Mouse (Mus musculus) thymus, adult 18-20 months (tissue): ENCODE data around the gene R3hdm1.
"Not testable (repeated sequence)": the region's sequence is repeated elsewhere in the genome, so short reads cannot be mapped to it uniquely, and the experiment has no call there.

Experiments used
- DNase-seq, 2 experiments: peaks; one replicate each; pipeline ENCODE4 v3.0.0; 2022; ENCODE audit warnings: mixed read lengths in 2 of 2

The R3hdm1 gene

GRCm38 (mm10) chr1:128136222-128136621 lies 33.1 kb downstream of the R3hdm1 start:
- DNase-seq: not testable (repeated sequence)

- DNase-seq: no peak
Measured at GRCm38 (mm10) chr1:128141039-128141438, 37.9 kb downstream of the R3hdm1 start.

DNA sequence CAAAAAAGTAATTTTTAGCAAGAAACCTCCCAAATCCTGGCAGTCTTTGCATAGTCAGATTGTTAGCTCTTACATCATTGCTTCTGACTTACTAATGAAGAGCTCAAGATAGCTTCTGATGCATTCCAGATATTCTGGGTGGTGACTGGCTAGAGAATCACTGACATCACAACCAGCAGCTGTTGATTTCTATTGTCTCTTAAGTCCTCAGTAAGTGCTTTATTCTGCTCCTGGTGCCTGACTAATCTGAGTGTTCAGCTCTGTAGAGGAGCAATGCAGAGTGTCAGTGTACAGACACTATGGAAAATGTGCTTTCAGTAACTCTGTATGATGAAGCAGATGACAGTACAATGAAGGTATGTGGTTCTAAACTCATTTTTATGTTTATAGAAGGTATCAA lies 38.6 kb downstream of the R3hdm1 start:
- no peak for DNase-seq

GRCm38 (mm10) chr1:128166956-128167355 lies 63.9 kb downstream of the R3hdm1 start:
- no peak for DNase-seq

GRCm38 (mm10) chr1:128170104-128170503 lies 67.0 kb downstream of the R3hdm1 start:
- no peak for DNase-seq

GRCm38 (mm10) chr1:128191426-128191825 lies 88.3 kb downstream of the R3hdm1 start:
- no peak for DNase-seq

- no peak for DNase-seq
Measured at GRCm38 (mm10) chr1:128192369-128192768, 89.3 kb downstream of the R3hdm1 start.

- DNase-seq: no peak
Measured at GRCm38 (mm10) chr1:128194011-128194410, 90.9 kb downstream of the R3hdm1 start.

DNA sequence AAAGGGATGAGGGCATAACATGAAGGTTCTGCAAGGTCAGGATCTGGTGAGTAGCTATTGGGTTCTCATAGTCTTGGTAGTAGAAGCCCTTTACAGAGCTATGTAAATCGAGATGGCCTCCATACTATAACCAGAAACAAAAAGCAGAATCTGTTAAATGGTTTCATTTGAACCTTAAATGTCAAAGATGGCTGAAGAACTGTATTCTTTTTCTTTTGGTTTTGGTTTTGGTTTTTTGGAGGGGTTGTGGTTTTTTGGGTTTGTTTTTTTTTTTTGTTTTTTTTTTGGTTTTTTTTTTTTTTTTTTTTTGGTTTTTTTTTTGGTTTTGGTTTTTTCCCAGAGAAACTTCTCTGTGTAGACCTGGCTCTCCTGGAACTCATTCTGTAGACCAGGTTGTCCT lies 94.3 kb downstream of the R3hdm1 start:
- DNase-seq: no peak

DNA sequence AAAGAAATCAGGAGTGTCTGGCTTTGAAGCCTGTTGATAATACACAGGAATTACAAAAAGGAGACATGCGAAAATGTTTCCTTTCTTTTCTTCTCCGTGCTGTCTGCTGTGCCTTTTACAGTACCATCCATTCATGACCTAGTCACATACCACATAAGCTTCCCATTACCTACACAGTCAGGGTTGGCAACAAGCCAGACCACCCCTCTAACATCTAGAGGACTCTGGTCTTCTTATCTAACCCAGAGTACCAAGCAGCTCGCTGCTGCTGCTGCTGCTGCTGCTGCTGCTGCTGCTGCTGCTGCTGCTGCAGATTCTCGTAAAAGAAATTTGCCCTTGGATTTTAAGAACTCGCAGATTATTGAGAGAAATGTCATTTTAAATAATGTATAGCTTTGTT lies 110.2 kb downstream of the R3hdm1 start:
- no peak for DNase-seq

DNA sequence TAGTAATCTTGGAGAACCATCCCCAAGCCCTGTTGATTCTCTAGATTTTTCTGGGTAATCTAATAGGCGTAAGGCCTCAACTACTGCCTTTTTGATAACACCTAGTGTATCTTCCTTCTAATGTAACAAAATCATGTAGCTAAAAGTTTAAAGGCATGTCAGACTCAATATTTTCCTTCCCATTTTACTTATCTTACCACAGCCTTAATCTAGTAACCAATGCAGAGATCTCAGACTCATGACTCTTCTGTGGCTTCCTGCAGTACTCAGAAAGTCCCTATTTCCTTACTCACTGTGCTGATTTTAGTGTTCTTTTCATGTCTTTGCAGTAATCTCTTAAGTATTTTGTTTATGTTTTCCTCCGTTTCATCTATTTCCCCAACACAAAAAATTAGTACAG lies 118.8 kb downstream of the R3hdm1 start:
- no peak for DNase-seq

- no peak for DNase-seq
Measured at GRCm38 (mm10) chr1:128223304-128223703, 120.2 kb downstream of the R3hdm1 start.

GRCm38 (mm10) chr1:128235181-128235580 lies 132.1 kb downstream of the R3hdm1 start:
- no peak for DNase-seq

DNA sequence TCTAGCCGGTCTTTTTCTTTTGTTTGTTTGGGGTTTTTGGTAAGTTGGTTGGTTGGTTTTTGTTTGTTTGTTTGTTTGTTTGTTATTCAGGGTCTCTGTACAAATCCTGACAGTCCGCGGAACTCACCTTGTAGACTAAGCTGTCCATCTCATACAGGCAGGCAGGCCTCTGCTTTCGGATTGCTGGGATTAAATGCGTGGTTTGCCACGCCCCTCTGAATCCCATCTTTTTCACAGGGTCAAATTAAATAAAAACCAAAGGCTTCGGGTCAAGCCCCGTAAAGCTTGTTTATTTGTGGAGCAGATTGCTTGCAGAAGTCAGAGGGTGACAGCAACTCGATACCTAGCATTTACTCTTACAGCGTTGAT lies 140.5 kb downstream of the R3hdm1 start, which contains the start of gene Ubxn4:
Gene Ubxn4 (plus strand): TSS at position 338 of the 369 bp plus-strand sequence.
- DNase-seq: no peak

- DNase-seq: peak; percentile 99
Measured at GRCm38 (mm10) chr1:128243996-128244726, 141.1 kb downstream of the R3hdm1 start.

DNA sequence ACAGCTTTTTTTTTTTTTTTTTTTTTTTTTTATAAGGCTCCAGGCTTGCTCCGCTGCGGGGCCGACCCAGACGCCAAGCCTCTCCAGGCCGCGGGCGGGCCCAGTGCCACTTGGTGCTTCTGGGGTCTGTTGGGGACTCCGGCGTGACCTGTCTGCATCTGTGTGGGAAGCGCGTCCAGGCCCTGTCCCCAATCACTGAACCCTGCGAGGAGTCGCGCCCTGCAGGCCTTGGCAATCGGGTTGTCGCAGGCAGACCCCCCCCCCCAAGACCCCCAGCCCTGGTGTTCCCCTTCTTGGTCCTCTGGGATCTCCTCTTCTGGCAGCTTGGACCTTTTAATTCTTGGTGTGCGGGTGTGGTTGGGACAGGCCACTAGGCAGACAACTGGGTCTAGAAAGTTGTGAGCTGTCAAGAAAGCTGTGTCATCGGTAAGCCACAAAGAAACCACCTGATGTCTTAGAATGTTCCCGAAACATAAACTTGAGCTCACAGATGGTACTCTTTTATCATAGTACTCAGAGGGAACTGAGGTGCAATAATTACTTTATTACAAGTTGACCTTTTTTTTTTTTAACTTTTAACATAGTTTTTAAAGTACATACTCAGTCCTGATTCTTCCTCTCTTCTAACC lies 141.7 kb downstream of the R3hdm1 start:
- peak; percentile 43 to 44 for DNase-seq

GRCm38 (mm10) chr1:128267061-128267460 lies 164.0 kb downstream of the R3hdm1 start:
- DNase-seq: not testable (repeated sequence)

GRCm38 (mm10) chr1:128270731-128271130 lies 167.6 kb downstream of the R3hdm1 start:
- DNase-seq: no peak

DNA sequence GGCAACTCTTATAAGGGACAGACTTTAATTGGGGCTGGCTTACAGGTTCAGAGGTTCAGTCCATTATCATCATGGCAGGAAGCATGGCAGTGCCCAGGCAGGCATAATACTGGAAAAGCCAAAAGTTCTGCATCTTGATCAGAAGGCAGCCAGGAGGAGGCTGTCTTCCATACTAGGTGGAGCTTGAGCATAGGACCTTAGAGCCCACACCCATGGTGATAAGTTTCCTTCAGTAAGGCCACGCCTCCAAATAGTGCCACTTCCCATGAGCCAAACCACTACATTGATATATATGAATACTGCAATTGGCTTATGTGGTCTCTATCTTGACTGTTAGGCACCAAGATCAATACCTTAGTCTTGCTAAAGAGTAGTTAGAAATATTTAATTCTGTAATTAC lies 172.8 kb downstream of the R3hdm1 start:
- DNase-seq: no peak

- no peak for DNase-seq
Measured at GRCm38 (mm10) chr1:128278563-128278962, 175.5 kb downstream of the R3hdm1 start.

DNA sequence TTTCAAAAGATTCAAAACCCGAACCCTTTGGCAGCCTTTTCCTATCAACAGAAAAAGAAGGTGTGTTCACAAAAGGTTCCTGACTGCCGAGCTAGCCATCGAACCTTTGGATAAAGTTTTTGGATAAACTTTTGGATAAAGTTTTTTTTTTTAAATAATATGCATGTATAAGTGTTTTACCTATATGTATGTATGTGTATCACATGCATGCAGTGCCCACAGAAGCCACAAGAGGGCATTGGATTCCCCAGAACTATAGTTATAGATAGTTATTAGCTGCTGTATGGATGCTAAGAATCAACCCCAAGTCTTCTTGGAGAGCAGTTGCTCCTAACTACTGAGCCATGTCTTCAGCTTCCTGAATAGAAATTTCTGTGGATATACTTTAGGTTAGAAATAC lies 178.7 kb downstream of the R3hdm1 start:
- DNase-seq: no peak

GRCm38 (mm10) chr1:128282924-128283323 lies 179.8 kb downstream of the R3hdm1 start:
- DNase-seq: no peak

DNA sequence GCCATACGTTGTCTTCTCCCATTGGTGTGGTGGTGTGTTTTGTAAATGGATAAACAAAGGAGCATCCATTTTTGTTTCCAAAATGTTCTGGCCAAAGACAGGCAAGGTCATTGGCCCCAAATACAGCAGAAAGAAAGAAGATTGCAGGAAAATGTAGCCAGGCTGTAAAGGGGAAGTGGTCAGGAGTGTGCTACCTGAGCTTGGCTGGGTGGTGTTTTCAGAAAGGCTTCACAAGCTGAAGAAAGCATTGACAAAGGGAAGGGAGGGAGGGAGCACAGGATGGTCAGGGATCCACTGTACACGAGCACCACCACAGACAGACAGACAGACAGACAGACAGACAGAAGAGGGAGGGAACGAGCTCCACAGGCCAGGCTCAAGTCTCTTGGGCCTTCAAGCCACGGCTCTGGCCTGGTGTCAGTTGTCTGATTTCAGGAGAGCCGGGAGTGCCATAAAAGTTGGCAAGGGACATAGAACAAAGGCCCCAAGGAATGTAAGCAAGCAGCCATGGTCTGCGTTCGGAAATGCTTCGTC lies 181.1 kb downstream of the R3hdm1 start:
- no peak for DNase-seq

GRCm38 (mm10) chr1:128285136-128285535 lies 182.0 kb downstream of the R3hdm1 start:
- DNase-seq: no peak
